Mouse (Mus musculus): ENCODE data around the gene Hif1an.

Hif1an gene

GRCm38 (mm10) chr19:44567763-44568162, 5.1 kb downstream of the Hif1an start:
- DNase-seq = no peak

- DNase-seq = no peak
These were observed 13.6 kb downstream of the Hif1an start for GRCm38 (mm10) chr19:44576275-44576674.

- DNase-seq = no peak
These were observed 15.4 kb downstream of the Hif1an start for GRCm38 (mm10) chr19:44578038-44578437.

GRCm38 (mm10) chr19:44582103-44582502, 19.5 kb downstream of the Hif1an start:
- no peak for DNase-seq

- peak; percentile 82 for DNase-seq
These were observed 20.1 kb downstream of the Hif1an start for GRCm38 (mm10) chr19:44582638-44583309.

- DNase-seq = no peak
These were observed 25.4 kb downstream of the Hif1an start for GRCm38 (mm10) chr19:44588036-44588435.

GRCm38 (mm10) chr19:44589591-44590223, 27.1 kb downstream of the Hif1an start:
- DNase-seq = no peak

GRCm38 (mm10) chr19:44590992-44591391, 28.3 kb downstream of the Hif1an start:
- DNase-seq = no peak

- DNase-seq = no peak
These were observed 29.0 kb downstream of the Hif1an start for GRCm38 (mm10) chr19:44591638-44592037.

- no peak for DNase-seq
These were observed 31.5 kb downstream of the Hif1an start for GRCm38 (mm10) chr19:44594180-44594579.

GRCm38 (mm10) chr19:44618166-44618565, 55.5 kb downstream of the Hif1an start:
- DNase-seq = no peak
